Mouse (Mus musculus): ENCODE measurements at regions not wholly inside any gene's neighbourhood (a gene's known extent, or its start where the extent isn't known, plus 50 kb on each side); places are given as distances from the start of the nearest gene placed in this dataset.

DNA sequence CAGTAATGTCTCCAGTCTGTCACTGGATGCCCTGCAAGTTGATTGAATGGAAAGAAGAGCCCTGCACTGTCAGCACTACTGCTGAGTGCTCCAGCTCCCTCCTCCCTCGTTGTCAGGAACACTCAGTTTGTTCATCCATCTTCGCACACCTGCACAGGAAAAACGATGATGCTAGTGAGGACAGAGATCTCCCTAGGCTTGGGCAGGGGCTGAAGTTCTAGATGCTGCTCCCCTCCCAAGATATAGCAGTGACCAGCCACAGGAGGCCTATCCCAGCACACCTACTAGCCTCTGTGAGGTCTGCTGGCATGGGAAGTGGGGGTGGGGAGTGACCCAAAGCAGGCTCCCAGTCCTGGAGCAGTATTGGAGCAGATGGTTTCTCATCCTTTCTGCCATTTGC lies 305.8 kb downstream of the Wdr11 start:
- TF ChIP-seq MAX (IDR thresholded peaks at IDR 0.05) = no peak
- no peak for TF ChIP-seq CTCF (IDR thresholded peaks at IDR 0.05; ENCODE audit: control insufficient read depth, insufficient read depth, insufficient read length)

All from C2C12 (cell line).